In genomic region chr10:59229205-59229820, GRCm38 (mm10) we compare ENCODE assay signal across 25 mouse cellular contexts. TPM values are rescaled to one million over a fixed set of nuclear protein-coding genes. Genes with fewer than 3 reads are reported as not detected.
DNase-seq lines count a peak whose midpoint lies in the region; ATAC-seq and TF ChIP-seq lines count a peak whose summit lies in the region.
"Had no signal": no experiment of that assay in that cellular context is flagged by ENCODE, and none has a peak within 500 bp of the region (broad histone marks: within the 10 kb centered on the region; RNA-seq: fewer than 3 reads in every experiment).

No protein-coding gene starts in this region.

- DNase-seq in lung, embryonic 14.5 days, result peak; percentile 72
- DNase-seq in lung, postnatal 10 days, result no peak
- peak; percentile 76 for DNase-seq in lung, postnatal 0 days (ENCODE audit: low spot score)
- DNase-seq in lung, postnatal 14 days, result no peak
- DNase-seq in NIH3T3 (ENCODE audit: low read depth), result peak; percentile 86
- no peak for DNase-seq in midbrain, embryonic 11.5 days (ENCODE audit: low spot score, missing footprints)
- no peak for DNase-seq in gastrocnemius, postnatal 4 days (ENCODE audit: low spot score in 2 of 2)
- DNase-seq: adrenal gland, postnatal 10 days; B cell, adult 2 months; cerebellum, adult 11 months; cerebellum, adult 2 months; cerebellum, adult 9-11 months; cerebellum, postnatal 25 days; forebrain, postnatal 0 days; gastrocnemius, postnatal 10 days; gastrocnemius, postnatal 36 days; heart, adult 11 months had no signal

- no peaks in the 10 kb centered on the region for H3K9me3 ChIP-seq in lung, embryonic 14.5 days (ENCODE audit: low read depth, low read length)
- no peaks in the 10 kb centered on the region for H3K9me3 ChIP-seq in lung, postnatal 0 days (ENCODE audit: low read length)
- H3K9me3 ChIP-seq in midbrain, embryonic 11.5 days (ENCODE audit: control insufficient read depth, low read length), result no peaks in the 10 kb centered on the region
- H3K9me3 ChIP-seq: embryonic facial prominence, embryonic 12.5 days; embryonic facial prominence, embryonic 15.5 days; hindbrain, embryonic 12.5 days; hindbrain, embryonic 15.5 days had no signal

- WGBS in lung, embryonic 14.5 days, result 43% methylated on average over 4 of the region's 4 CpGs
- 36% methylated on average over 4 of the region's 4 CpGs for WGBS in lung, postnatal 0 days
- 83% methylated on average over 4 of the region's 4 CpGs for WGBS in midbrain, embryonic 11.5 days

- H3K36me3 ChIP-seq in lung, embryonic 14.5 days (ENCODE audit: insufficient read depth), result no peaks in the 10 kb centered on the region
- no peaks in the 10 kb centered on the region for H3K36me3 ChIP-seq in lung, postnatal 0 days (ENCODE audit: insufficient read depth, low read length)
- H3K36me3 ChIP-seq in midbrain, embryonic 11.5 days (ENCODE audit: control insufficient read depth, insufficient read depth, low read length), result no peaks in the 10 kb centered on the region
- H3K36me3 ChIP-seq: embryonic facial prominence, embryonic 12.5 days; embryonic facial prominence, embryonic 15.5 days; hindbrain, embryonic 12.5 days; hindbrain, embryonic 15.5 days had no signal

- H3K9ac ChIP-seq in lung, embryonic 14.5 days, result no peak overlapping the region
- H3K9ac ChIP-seq in lung, postnatal 0 days (replicated peaks; ENCODE audit: low read depth), result no peak overlapping the region
- H3K9ac ChIP-seq in midbrain, embryonic 11.5 days (ENCODE audit: low read length), result no peak overlapping the region
- H3K9ac ChIP-seq: embryonic facial prominence, embryonic 12.5 days; embryonic facial prominence, embryonic 15.5 days; forebrain, postnatal 0 days; hindbrain, embryonic 12.5 days; hindbrain, embryonic 15.5 days had no signal

- no peak overlapping the region for H3K4me3 ChIP-seq in lung, embryonic 14.5 days (ENCODE audit: low read depth, low read length)
- H3K4me3 ChIP-seq in lung, postnatal 0 days (ENCODE audit: low read depth, low read length), result no peak overlapping the region
- H3K4me3 ChIP-seq in midbrain, embryonic 11.5 days (ENCODE audit: low read depth, low read length), result no peak overlapping the region
- H3K4me3 ChIP-seq: embryonic facial prominence, embryonic 12.5 days; embryonic facial prominence, embryonic 15.5 days; hindbrain, embryonic 12.5 days; hindbrain, embryonic 15.5 days had no signal

- ATAC-seq in lung, embryonic 14.5 days (ENCODE audit: insufficient read depth), result peak; percentile 24; the same call in 1 of the 2 replicates
- no peak for ATAC-seq in lung, postnatal 0 days
- ATAC-seq in midbrain, embryonic 11.5 days (ENCODE audit: low FRiP score), result no peak
- ATAC-seq: activated CD4-positive, CD25-positive, alpha-beta regulatory T cell, adult 4 months; forebrain, embryonic 14.5 days; forebrain, postnatal 0 days had no signal

- no peaks in the 10 kb centered on the region for H3K27me3 ChIP-seq in lung, embryonic 14.5 days (ENCODE audit: insufficient read depth, low read length)
- no peaks in the 10 kb centered on the region for H3K27me3 ChIP-seq in lung, postnatal 0 days (replicated peaks; ENCODE audit: insufficient read depth, low read length)
- H3K27me3 ChIP-seq in midbrain, embryonic 11.5 days (ENCODE audit: control insufficient read depth, insufficient read depth, low read length), result no peaks in the 10 kb centered on the region
- H3K27me3 ChIP-seq: embryonic facial prominence, embryonic 12.5 days; embryonic facial prominence, embryonic 15.5 days; hindbrain, embryonic 12.5 days; hindbrain, embryonic 15.5 days had no signal

- TF ChIP-seq EP300 in lung, postnatal 0 days (IDR thresholded peaks at IDR 0.05), result no peak

- H3K4me2 ChIP-seq in lung, embryonic 14.5 days, result no peak overlapping the region
- no peak overlapping the region for H3K4me2 ChIP-seq in lung, postnatal 0 days (replicated peaks; ENCODE audit: low read depth, low read length)
- no peak overlapping the region for H3K4me2 ChIP-seq in midbrain, embryonic 11.5 days
- H3K4me2 ChIP-seq: embryonic facial prominence, embryonic 12.5 days; embryonic facial prominence, embryonic 15.5 days; heart, embryonic 11.5 days; hindbrain, embryonic 12.5 days; hindbrain, embryonic 15.5 days had no signal

- H3K27ac ChIP-seq in lung, embryonic 14.5 days (ENCODE audit: low read depth), result no peak overlapping the region
- H3K27ac ChIP-seq in lung, postnatal 0 days (ENCODE audit: low read length), result no peak overlapping the region
- H3K27ac ChIP-seq in midbrain, embryonic 11.5 days (ENCODE audit: low read depth, low read length), result no peak overlapping the region
- H3K27ac ChIP-seq: embryonic facial prominence, embryonic 12.5 days; embryonic facial prominence, embryonic 15.5 days; hindbrain, embryonic 12.5 days; hindbrain, embryonic 15.5 days had no signal

- no peaks in the 10 kb centered on the region for H3K4me1 ChIP-seq in lung, embryonic 14.5 days (ENCODE audit: insufficient read depth)
- peaks cover 3% of the 10 kb centered on the region; the same call in 1 of the 2 replicates for H3K4me1 ChIP-seq in lung, postnatal 0 days (ENCODE audit: insufficient read depth, low read depth, low read length)
- no peaks in the 10 kb centered on the region for H3K4me1 ChIP-seq in midbrain, embryonic 11.5 days (ENCODE audit: control insufficient read depth, insufficient read depth, low read length)
- H3K4me1 ChIP-seq: embryonic facial prominence, embryonic 12.5 days; embryonic facial prominence, embryonic 15.5 days; hindbrain, embryonic 12.5 days had no signal

- TF ChIP-seq CTCF in lung, embryonic 14.5 days (IDR thresholded peaks at IDR 0.05; ENCODE audit: low read depth), result no peak
- TF ChIP-seq CTCF in lung, postnatal 0 days (IDR thresholded peaks at IDR 0.05), result no peak

RNA-seq across cellular contexts. Expression of gene Sowahc, which starts 7.6 kb away (rescaled TPM):
- polyA plus RNA-seq in lung, embryonic 14.5 days (2014; fragmentation: Nextera tagmentation; extraction: Ambion mirVana), result 9.5 and 10.5 TPM in 2 replicates
- 9.7 and 13.2 TPM in 2 replicates for polyA plus RNA-seq in lung, postnatal 0 days (2015; fragmentation: Nextera tagmentation; extraction: Ambion mirVana)
- polyA plus RNA-seq in midbrain, embryonic 11.5 days (2014; fragmentation: Nextera tagmentation; extraction: Ambion mirVana), result 10.0 and 14.3 TPM in 2 replicates
- total RNA-seq in gastrocnemius, postnatal 4 days (2021), result 1 to 10 TPM; 5.5 to 5.9 TPM
- total RNA-seq: MEL had no signal

RNA-seq across cellular contexts. Expression of gene Sept10, which starts 7.7 kb away (rescaled TPM):
- polyA plus RNA-seq in lung, embryonic 14.5 days (2014; fragmentation: Nextera tagmentation; extraction: Ambion mirVana), result 68.5 and 69.4 TPM in 2 replicates
- polyA plus RNA-seq in lung, postnatal 0 days (2015; fragmentation: Nextera tagmentation; extraction: Ambion mirVana), result 42.2 and 45.2 TPM in 2 replicates
- 28.8 and 29.3 TPM in 2 replicates for polyA plus RNA-seq in midbrain, embryonic 11.5 days (2014; fragmentation: Nextera tagmentation; extraction: Ambion mirVana)
- total RNA-seq in gastrocnemius, postnatal 4 days (2021), result 10 to 100 TPM; 42.5 to 46.4 TPM
- total RNA-seq: MEL had no signal

Comparison
In these comparisons a context has a peak if more than half of its experiments do, and no peak if none do; other contexts are left out.
1. DNase-seq: peak in lung, embryonic 14.5 days (single experiment), lung, postnatal 0 days (single experiment) and NIH3T3 (single experiment); none in lung, postnatal 10 days (single experiment), lung, postnatal 14 days (single experiment), midbrain, embryonic 11.5 days (single experiment) and gastrocnemius, postnatal 4 days (0 of 2).